Mouse (Mus musculus) heart, postnatal 0 days (tissue): ENCODE results near the gene Rps6kb1.

Experiments
- CTCF ChIP-seq: IDR thresholded peaks from 2 replicates; pipeline ENCODE4 v1.5.1; 2016; ENCODE audit warnings: antibody characterized with exemption, control low read depth, low read depth
- EP300 ChIP-seq: IDR thresholded peaks from 2 replicates; pipeline ENCODE4 v1.6.1; 2016; ENCODE audit warnings: antibody characterized with exemption, low read depth

- TF ChIP-seq CTCF (no peak), EP300 (no peak)
These were observed 76.3 kb downstream of the Rps6kb1 start for GRCm38 (mm10) chr11:86468345-86468744.
